Mouse (Mus musculus) Patski (cell line): ENCODE results near the gene Ulk4. TPM values are rescaled to one million over a fixed set of nuclear protein-coding genes. Genes with fewer than 3 reads are reported as not detected.

Source experiments
- ATAC-seq: fragments of 100-300 bp; one replicate; pipeline ENCODE4 v1.8.0; 2021
- CTCF ChIA-PET: fragments of 350-600 bp; sonication (Branson Sonifier 250); formaldehyde crosslinking; loops from one replicate; lab custom pipeline; 2022; ENCODE audit warnings: inconsistent platforms; lab: Charles Lee
- POLR2A ChIA-PET: fragments of 350-600 bp; sonication (Branson Sonifier 250); formaldehyde crosslinking; loops from one replicate; lab custom pipeline; 2022; ENCODE audit warnings: antibody characterized with exemption, inconsistent platforms; lab: Charles Lee
- DNase-seq: peaks from one replicate; pipeline ENCODE4 v3.0.0-alpha.2; 2011; ENCODE audit warnings: low read depth, low spot score
- H3K27me3 ChIP-seq: fragments of 371-371 bp; one replicate; pipeline ENCODE4 v1.5.1; 2021
- CTCF ChIP-seq: fragments of 100-300 bp; IDR thresholded peaks from one replicate; pipeline ENCODE4 v1.5.1; 2021
- in situ Hi-C: fragments of 300-500 bp; cut with MboI; formaldehyde crosslinking; loops from 3 replicates; pipeline ENCODE4 v1.11.1; 2018; ENCODE audit warnings: low pct_unique_long_range_greater_than_20kb, mixed read lengths
- polyA plus RNA-seq: library from polyadenylated mRNA; unstranded; gene quantifications from one replicate; pipeline ENCODE4 v1.2.3, GENCODE M21; 2021

Gene Ulk4
- polyA plus RNA-seq, 1 experiment from 2014 or later, result 6.2 TPM

GRCm38 (mm10) chr9:120986994-120987393, 290.0 kb downstream of the Ulk4 start:
- POLR2A ChIA-PET, result no interaction called here

GRCm38 (mm10) chr9:120986255-120986654, 290.7 kb downstream of the Ulk4 start:
- ATAC-seq (no peak), DNase-seq (no peak)
- ChIA-PET CTCF (interaction anchor here (1.5 kb wide), 1 partner anchor 11 kb away, joined by 3 read pairs; no protein-coding TSS in a partner anchor), POLR2A (no interaction called here)
- H3K27me3 ChIP-seq, result no peaks in the 10 kb centered on the region
- TF ChIP-seq CTCF, result no peak
- in situ Hi-C loops, result no loop called here

More at GRCm38 (mm10) chr9:120986994-120987393, 290.0 kb downstream of the Ulk4 start:
- TF ChIP-seq CTCF, result no peak
- no peak for DNase-seq
- in situ Hi-C loops, result no loop called here
- ATAC-seq, result no peak
- no peaks in the 10 kb centered on the region for H3K27me3 ChIP-seq
- CTCF ChIA-PET, result no interaction called here

- DNase-seq (no peak), ATAC-seq (no peak)
- H3K27me3 ChIP-seq, result no peaks in the 10 kb centered on the region
- TF ChIP-seq CTCF, result no peak
- ChIA-PET CTCF (interaction anchor here (1.5 kb wide), 1 partner anchor 10 kb away, joined by 3 read pairs; no protein-coding TSS in a partner anchor), POLR2A (no interaction called here)
- in situ Hi-C loops, result no loop called here
Observed at GRCm38 (mm10) chr9:120985524-120985923, 291.5 kb downstream of the Ulk4 start.

GRCm38 (mm10) chr9:120985009-120985408, 292.0 kb downstream of the Ulk4 start:
- in situ Hi-C loops, result no loop called here
- DNase-seq, result no peak
- no peaks in the 10 kb centered on the region for H3K27me3 ChIP-seq
- ChIA-PET CTCF (interaction anchor here (1.5 kb wide), 1 partner anchor 9 kb away, joined by 3 read pairs; no protein-coding TSS in a partner anchor), POLR2A (no interaction called here)
- TF ChIP-seq CTCF, result no peak
- ATAC-seq, result no peak

- no peak for DNase-seq
- no peaks in the 10 kb centered on the region for H3K27me3 ChIP-seq
- POLR2A ChIA-PET, result no interaction called here
- no peak for ATAC-seq
- in situ Hi-C loops, result no loop called here
- CTCF ChIA-PET, result no interaction called here
- no peak for TF ChIP-seq CTCF
Observed at GRCm38 (mm10) chr9:120984509-120984908, 292.5 kb downstream of the Ulk4 start.

GRCm38 (mm10) chr9:120983849-120984248, 293.1 kb downstream of the Ulk4 start:
- TF ChIP-seq CTCF, result no peak
- CTCF ChIA-PET, result no interaction called here
- DNase-seq, result no peak
- ATAC-seq, result no peak
- POLR2A ChIA-PET, result interaction anchor here (0.7 kb wide), 1 partner anchor 115 kb away, joined by 3 read pairs; no protein-coding TSS in a partner anchor
- no peaks in the 10 kb centered on the region for H3K27me3 ChIP-seq
- in situ Hi-C loops, result no loop called here

GRCm38 (mm10) chr9:120981777-120982176, 295.2 kb downstream of the Ulk4 start:
- no peaks in the 10 kb centered on the region for H3K27me3 ChIP-seq
- ATAC-seq, result no peak
- CTCF ChIA-PET, result no interaction called here
- no peak for DNase-seq
- no peak for TF ChIP-seq CTCF
- in situ Hi-C loops, result no loop called here
- POLR2A ChIA-PET, result no interaction called here

- DNase-seq (no peak), ATAC-seq (no peak)
- ChIA-PET POLR2A (no interaction called here), CTCF (no interaction called here)
- in situ Hi-C loops, result no loop called here
- H3K27me3 ChIP-seq, result no peaks in the 10 kb centered on the region
- TF ChIP-seq CTCF, result no peak
Observed at GRCm38 (mm10) chr9:120976856-120977255, 300.1 kb downstream of the Ulk4 start.

- no peaks in the 10 kb centered on the region for H3K27me3 ChIP-seq
- in situ Hi-C loops, result no loop called here
- TF ChIP-seq CTCF, result no peak
- POLR2A ChIA-PET, result no interaction called here
- DNase-seq, result no peak
- CTCF ChIA-PET, result interaction anchor here (1.3 kb wide), 1 partner anchor 10 kb away, joined by 3 read pairs; no protein-coding TSS in a partner anchor
- ATAC-seq, result no peak
Observed at GRCm38 (mm10) chr9:120976158-120976557, 300.8 kb downstream of the Ulk4 start.

- ChIA-PET POLR2A (no interaction called here), CTCF (no interaction called here)
- no peak for DNase-seq
- H3K27me3 ChIP-seq, result no peaks in the 10 kb centered on the region
- TF ChIP-seq CTCF, result no peak
- ATAC-seq, result no peak
- in situ Hi-C loops, result no loop called here
Observed at GRCm38 (mm10) chr9:120974209-120974608, 302.8 kb downstream of the Ulk4 start.

- POLR2A ChIA-PET, result no interaction called here
Observed at GRCm38 (mm10) chr9:120973026-120973515, 303.9 kb downstream of the Ulk4 start.

GRCm38 (mm10) chr9:120965007-120965406, 312.0 kb downstream of the Ulk4 start:
- CTCF ChIA-PET, result interaction anchor here (0.8 to 1.0 kb wide), 2 partner anchors 29 to 143 kb away, joined by 3 read pairs; no protein-coding TSS in a partner anchor
- in situ Hi-C loops, result no loop called here
- no peaks in the 10 kb centered on the region for H3K27me3 ChIP-seq
- DNase-seq, result no peak
- POLR2A ChIA-PET, result interaction anchor here (0.9 kb wide), 1 partner anchor 13 kb away, joined by 3 read pairs; no protein-coding TSS in a partner anchor
- ATAC-seq, result no peak
- TF ChIP-seq CTCF, result no peak

More at GRCm38 (mm10) chr9:120973026-120973515, 303.9 kb downstream of the Ulk4 start:
- TF ChIP-seq CTCF, result no peak
- no peaks in the 10 kb centered on the region for H3K27me3 ChIP-seq
- ATAC-seq (no peak), DNase-seq (no peak)
- in situ Hi-C loops, result no loop called here
- CTCF ChIA-PET, result interaction anchor here (1.2 to 1.6 kb wide), 2 partner anchors 20 to 28 kb away, joined by 3 to 4 read pairs; no protein-coding TSS in a partner anchor
